Mouse (Mus musculus): ENCODE results near the gene Cfap97d1.
A peak's percentile ranks its signal among the peaks of the same experiment; 100 is the strongest.

The Cfap97d1 gene

DNA sequence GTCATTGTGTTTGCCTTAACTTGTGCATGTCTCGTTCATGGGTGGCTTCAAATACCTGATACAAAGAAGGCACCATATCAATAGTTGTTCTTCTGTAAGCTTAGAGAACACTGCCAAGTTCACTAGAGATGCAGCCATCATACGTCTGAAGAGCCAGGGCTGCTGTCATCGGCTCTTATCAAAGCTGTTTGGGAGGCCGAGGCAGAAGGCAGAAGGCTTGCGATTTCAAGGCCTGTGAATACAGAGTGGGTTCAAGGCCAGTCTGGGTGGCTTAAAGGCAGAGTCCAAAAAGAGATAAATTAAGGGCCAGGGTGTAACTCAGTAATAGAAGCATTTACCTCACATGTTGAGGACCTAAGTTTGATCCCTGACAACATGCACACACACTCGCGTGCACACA lies 52.3 kb downstream of the Cfap97d1 start:
- no peak for DNase-seq (ENCODE audit: low spot score)

GRCm38 (mm10) chr11:102037789-102038188 lies 53.7 kb downstream of the Cfap97d1 start:
- DNase-seq (ENCODE audit: low spot score), result no peak

DNA sequence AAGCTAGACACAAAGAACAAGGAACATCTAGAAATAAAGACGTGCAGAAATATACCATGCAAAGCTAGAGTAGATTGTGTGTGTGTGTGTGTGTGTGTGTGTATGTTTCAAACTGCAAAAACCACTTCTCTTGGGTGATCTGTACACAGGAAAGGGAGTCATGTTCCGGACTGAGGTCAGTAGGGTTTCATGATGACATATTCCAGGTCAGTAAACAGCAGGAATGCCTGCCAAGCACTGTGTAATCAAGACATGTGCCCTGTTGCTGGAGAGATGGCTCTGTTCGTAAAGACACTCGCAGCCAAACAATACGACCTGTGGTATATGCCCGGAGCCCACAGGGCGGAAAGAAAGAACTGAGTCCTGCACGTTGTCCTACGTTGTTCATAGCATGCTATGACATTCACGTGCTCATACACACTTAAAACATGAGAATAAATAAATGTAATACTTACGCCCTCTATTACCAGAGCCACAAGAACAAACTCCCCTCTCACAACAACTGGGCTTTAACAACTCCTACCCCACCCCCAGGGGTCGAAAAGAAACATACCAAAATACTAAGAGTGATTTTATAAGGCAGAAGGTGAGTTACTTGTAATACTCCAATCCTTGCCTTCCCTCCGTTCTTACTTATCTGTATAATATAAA lies 55.5 kb downstream of the Cfap97d1 start:
- no peak for DNase-seq (ENCODE audit: low spot score)

GRCm38 (mm10) chr11:102040138-102040524 lies 56.1 kb downstream of the Cfap97d1 start:
- DNase-seq (ENCODE audit: low spot score), result peak; percentile 89

GRCm38 (mm10) chr11:102040646-102041045 lies 56.6 kb downstream of the Cfap97d1 start:
- DNase-seq (ENCODE audit: low spot score), result no peak

DNA sequence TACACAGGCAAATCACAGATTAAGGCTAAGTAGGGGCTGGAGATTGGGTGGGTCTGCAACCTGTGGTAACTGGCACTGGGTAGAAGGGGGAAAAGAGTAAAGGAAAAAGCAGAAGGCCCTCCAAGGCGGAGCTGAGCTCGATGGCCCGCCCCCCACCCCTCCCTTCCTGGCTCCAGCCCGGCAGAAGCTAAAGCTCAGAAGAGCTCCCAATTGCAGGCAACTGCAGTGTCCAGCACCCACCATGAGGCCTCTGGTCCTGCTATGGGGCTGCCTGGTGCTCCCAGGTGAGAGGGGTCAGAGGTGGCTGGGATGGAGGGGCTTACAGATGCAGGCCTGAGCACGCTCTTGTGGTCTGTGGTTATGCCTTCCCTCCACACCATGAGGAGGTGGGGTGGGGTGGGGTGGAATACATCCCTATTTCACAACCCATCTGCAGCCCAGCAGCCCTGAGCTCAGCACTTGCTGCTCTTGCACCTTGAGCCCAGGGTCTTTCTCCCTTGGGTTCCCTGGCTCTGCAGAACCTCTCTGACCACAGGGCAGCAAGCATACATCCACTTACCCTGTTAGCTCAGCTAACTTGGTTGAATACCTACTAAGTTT lies 57.4 kb downstream of the Cfap97d1 start, which contains the start of gene Cd300lg:
Gene Cd300lg, plus strand, starts transcription at position 160 of the 600 bp plus-strand sequence.
- DNase-seq (ENCODE audit: low spot score), result no peak

Data from urinary bladder, postnatal 14 days (tissue).